Mouse (Mus musculus) cortical plate, adult 2 months (tissue): ENCODE measurements around the gene Arl2. TPM values are rescaled to one million over a fixed set of nuclear protein-coding genes. Genes with fewer than 3 reads are reported as not detected.
"Not testable (repeated sequence)": the region's sequence is repeated elsewhere in the genome, so short reads cannot be mapped to it uniquely, and the experiment has no call there.

Source experiments
- H3K27ac ChIP-seq: fragments of 200-500 bp; 2 replicates; pipeline ENCODE4 v1.5.1; 2012; ENCODE audit warnings: low read length, control low read depth, inconsistent platforms; ENCODE audit not compliant: insufficient read depth
- H3K4me1 ChIP-seq: fragments of 200-500 bp; 2 replicates; pipeline ENCODE4 v1.6.1; 2011; ENCODE audit warnings: low read length; ENCODE audit not compliant: control insufficient read depth, insufficient read depth
- H3K4me3 ChIP-seq: fragments of 200-500 bp; 2 replicates; pipeline ENCODE4 v1.5.1; 2011; ENCODE audit warnings: mild to moderate bottlenecking, low read length, control low read depth; ENCODE audit not compliant: insufficient read depth
- CTCF ChIP-seq: fragments of 200-500 bp; IDR thresholded peaks from 2 replicates; pipeline ENCODE4 v1.5.1; 2011; ENCODE audit warnings: mild to moderate bottlenecking, control low read depth, low read length; ENCODE audit not compliant: insufficient read depth; ENCODE audit errors: extremely low read depth
- POLR2A ChIP-seq: fragments of 200-500 bp; IDR thresholded peaks from 2 replicates; pipeline ENCODE4 v1.6.1; 2011; ENCODE audit warnings: mild to moderate bottlenecking, low read length, control low read depth; ENCODE audit not compliant: insufficient read depth; ENCODE audit errors: extremely low read depth
- polyA plus RNA-seq: library from polyadenylated mRNA; depleted of rRNA; stranded (reverse); fragments of >200 nt; gene quantifications from 2 replicates; pipeline ENCODE4 v1.2.3, GENCODE M21; 2012

The Arl2 gene
- polyA plus RNA-seq, 1 experiment, result 135 TPM

- Histone ChIP-seq H3K4me1 (no peaks in the 10 kb centered on the region), H3K4me3 (no peak overlapping the region), H3K27ac (no peak overlapping the region)
- 0 out of 2 replicates have a peak, but pooled peaks have one; percentile 3 for TF ChIP-seq CTCF
- no peak for TF ChIP-seq POLR2A
Observed at GRCm38 (mm10) chr19:6156372-6156771, 15.0 kb upstream of the Arl2 start.

GRCm38 (mm10) chr19:6155174-6155573 is 13.8 kb upstream of the Arl2 start:
- H3K4me1 ChIP-seq, result no peaks in the 10 kb centered on the region
- no peak overlapping the region for H3K4me3 ChIP-seq
- TF ChIP-seq POLR2A (no peak), CTCF (no peak)
- no peak overlapping the region for H3K27ac ChIP-seq

DNA sequence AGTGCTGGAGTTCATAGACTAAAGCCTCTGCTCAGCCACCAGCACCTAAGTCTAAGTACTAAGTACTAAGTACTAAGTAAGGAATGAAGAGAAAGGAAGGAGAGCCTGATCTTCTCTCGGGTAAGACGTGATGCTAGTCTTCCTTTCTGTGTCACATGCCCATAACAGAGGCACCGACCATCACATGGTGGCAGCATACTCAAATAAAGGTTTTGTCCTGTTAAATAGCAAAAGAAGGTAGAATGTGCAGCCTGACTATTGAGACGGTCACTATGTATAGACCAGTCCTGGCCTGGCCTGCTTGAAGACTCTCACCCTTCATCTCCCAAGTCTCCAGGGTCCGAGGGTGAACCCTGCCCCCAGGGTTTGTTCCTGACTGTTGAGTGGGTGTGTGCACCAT is 3.5 kb upstream of the Arl2 start:
- Histone ChIP-seq H3K4me3 (no peak overlapping the region), H3K4me1 (peaks cover 2% of the 10 kb centered on the region; the same call in 1 of the 2 replicates), H3K27ac (no peak overlapping the region)
- no peak for TF ChIP-seq POLR2A
- TF ChIP-seq CTCF, result no peak

- peaks cover 3% of the 10 kb centered on the region; the same call in 1 of the 2 replicates for H3K4me1 ChIP-seq
- H3K27ac ChIP-seq, result peak within 1 kb of the TSS; percentile 98
- H3K4me3 ChIP-seq, result peak within 1 kb of the TSS; percentile 77
- TF ChIP-seq POLR2A (0 out of 2 replicates have a peak, but pooled peaks have one; percentile 41), CTCF (peak; percentile 47)
Observed at GRCm38 (mm10) chr19:6140678-6141393, 512 bp downstream of the Arl2 start, which contains the start of gene Batf2. Batf2 (plus strand) TSS chr19:6140983.

DNA sequence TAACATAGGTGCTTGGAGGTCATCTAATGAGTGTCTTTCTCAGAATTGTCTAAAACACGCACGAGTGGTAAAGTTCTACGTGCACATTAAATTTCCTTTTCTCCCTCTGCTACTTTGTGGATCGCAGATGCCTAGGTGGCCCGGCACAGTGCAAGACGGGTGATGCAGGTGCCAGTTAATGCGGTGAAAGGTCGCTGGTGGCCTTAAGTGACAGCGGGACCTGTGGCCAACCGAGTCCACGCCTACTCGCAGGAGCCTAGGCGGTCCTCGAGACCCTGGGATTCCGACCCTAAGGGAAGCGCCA is 1.0 kb downstream of the Arl2 start:
- peaks cover 3% of the 10 kb centered on the region; the same call in 1 of the 2 replicates for H3K4me1 ChIP-seq
- H3K27ac ChIP-seq, result peak overlapping the region; percentile 83
- no peak for TF ChIP-seq POLR2A
- TF ChIP-seq CTCF, result no peak

GRCm38 (mm10) chr19:6139701-6140100 is 1.6 kb downstream of the Arl2 start:
- Histone ChIP-seq H3K27ac (no peak overlapping the region), H3K4me1 (peaks cover 3% of the 10 kb centered on the region; the same call in 1 of the 2 replicates), H3K4me3 (peak overlapping the region; percentile 77; the same call in 1 of the 2 replicates)
- TF ChIP-seq CTCF, result no peak
- no peak for TF ChIP-seq POLR2A

More for the DNA sequence above, 1.0 kb downstream of the Arl2 start:
- peak overlapping the region; percentile 77 for H3K4me3 ChIP-seq

DNA sequence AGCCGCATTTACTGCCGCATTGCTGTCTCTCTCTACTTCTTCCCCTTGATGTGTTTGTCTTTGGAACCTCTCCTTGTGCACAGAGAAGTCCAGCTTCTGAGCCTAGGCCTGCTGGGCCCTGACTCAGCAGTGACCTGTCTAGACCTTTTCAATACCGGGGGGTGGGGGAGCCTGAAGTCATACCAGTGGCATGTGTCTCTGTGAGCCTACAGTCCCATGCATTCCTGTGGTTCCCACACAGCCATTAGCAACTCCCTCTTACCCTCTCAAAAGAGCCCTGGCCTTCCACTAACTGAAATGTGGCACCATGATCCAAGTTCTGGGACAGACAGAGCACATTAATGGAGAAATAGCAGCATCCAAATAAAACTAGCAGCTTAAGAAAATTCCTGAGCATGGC is 5.0 kb downstream of the Arl2 start:
- H3K4me3 ChIP-seq, result no peak overlapping the region
- H3K27ac ChIP-seq, result no peak overlapping the region
- TF ChIP-seq CTCF, result no peak
- no peak for TF ChIP-seq POLR2A
- peaks cover 3% of the 10 kb centered on the region; the same call in 1 of the 2 replicates for H3K4me1 ChIP-seq

- H3K4me1 ChIP-seq, H3K4me3 ChIP-seq, H3K27ac ChIP-seq: not testable (repeated sequence)
Observed at GRCm38 (mm10) chr19:6133197-6133596, 8.2 kb downstream of the Arl2 start.

DNA sequence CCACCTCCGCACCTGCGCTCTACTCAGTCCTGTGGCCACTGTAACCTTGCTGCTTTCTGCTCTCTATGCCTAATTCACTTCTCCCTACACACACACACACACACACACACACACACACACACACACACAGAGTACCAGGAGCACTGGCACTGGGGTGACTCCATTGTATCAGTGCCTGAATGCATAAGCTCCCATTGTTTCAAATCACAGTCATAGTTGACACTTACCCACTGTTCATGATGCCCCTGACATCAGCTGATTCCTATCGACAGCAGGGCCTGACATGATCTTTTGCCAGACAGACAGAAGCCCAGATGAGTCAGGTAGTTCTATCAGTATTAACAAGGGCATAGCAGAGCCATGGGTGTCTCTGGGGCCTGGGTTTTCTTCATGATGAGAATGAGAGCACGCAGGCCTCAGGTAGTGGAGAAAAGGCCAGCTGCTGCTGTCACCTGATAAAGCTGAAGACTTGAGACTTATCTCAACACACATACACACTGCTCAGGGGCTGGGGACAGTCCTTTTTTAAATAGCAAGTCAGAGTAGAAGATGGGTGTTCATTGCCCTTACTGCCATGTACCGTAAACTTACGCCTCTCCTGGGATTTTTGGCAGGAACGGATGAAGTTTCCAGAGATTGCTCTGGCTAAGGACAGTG is 9.0 kb downstream of the Arl2 start:
- TF ChIP-seq CTCF (no peak), POLR2A (no peak)
- no peaks in the 10 kb centered on the region for H3K4me1 ChIP-seq
- H3K27ac ChIP-seq, result peak overlapping the region; percentile 86
- no peak overlapping the region for H3K4me3 ChIP-seq

GRCm38 (mm10) chr19:6130414-6131128 is 10.8 kb downstream of the Arl2 start:
- not testable (repeated sequence) for H3K4me1 ChIP-seq, H3K27ac ChIP-seq, H3K4me3 ChIP-seq
